Mouse (Mus musculus) C2C12 (cell line): ENCODE measurements at regions not wholly inside any gene's neighbourhood (a gene's known extent, or its start where the extent isn't known, plus 50 kb on each side); places are given as distances from the start of the nearest gene placed in this dataset.

Source experiments
- H3K27me3 ChIP-seq: one replicate; pipeline ENCODE4 v1.6.1; 2011; ENCODE audit not compliant: control insufficient read depth, insufficient read depth, insufficient read length
- H3K36me3 ChIP-seq: one replicate; pipeline ENCODE4 v1.6.1; 2011; ENCODE audit not compliant: control insufficient read depth, insufficient read depth
- H3K4me3 ChIP-seq: one replicate; pipeline ENCODE4 v1.5.1; 2011; ENCODE audit warnings: mild to moderate bottlenecking, control low read depth; ENCODE audit not compliant: poor library complexity, insufficient read depth, severe bottlenecking
- H3K79me2 ChIP-seq: one replicate; pipeline ENCODE4 v1.6.1; 2011; ENCODE audit not compliant: control insufficient read depth, insufficient read depth
- H3K79me3 ChIP-seq: one replicate; pipeline ENCODE4 v1.6.1; 2011; ENCODE audit warnings: low read depth, control low read depth
- H3ac ChIP-seq: one replicate; pipeline ENCODE3; 2011; ENCODE audit warnings: low read depth; ENCODE audit not compliant: control insufficient read depth, insufficient read length
- CEBPB ChIP-seq: IDR thresholded peaks from one replicate; pipeline ENCODE4 v1.6.1; 2011; ENCODE audit warnings: low read depth, mild to moderate bottlenecking, control low read depth, moderate library complexity
- CTCF ChIP-seq: IDR thresholded peaks from one replicate; pipeline ENCODE4 v1.5.1; 2011; ENCODE audit not compliant: control insufficient read depth, insufficient read depth, insufficient read length
- FOSL1 ChIP-seq: IDR thresholded peaks from one replicate; pipeline ENCODE4 v1.8.0; 2011; ENCODE audit warnings: mild to moderate bottlenecking, low read length; ENCODE audit not compliant: poor library complexity, insufficient read depth, severe bottlenecking
- MAX ChIP-seq: IDR thresholded peaks from one replicate; pipeline ENCODE4 v1.6.1; 2011; ENCODE audit warnings: mild to moderate bottlenecking, control low read depth
- MYOD1 ChIP-seq: IDR thresholded peaks from one replicate; pipeline ENCODE4 v1.6.1; 2011; ENCODE audit warnings: low read depth; ENCODE audit not compliant: control insufficient read depth, insufficient read length
- MYOG ChIP-seq: IDR thresholded peaks from one replicate; pipeline ENCODE4 v1.6.1; 2011; ENCODE audit not compliant: control insufficient read depth, insufficient read length; ENCODE audit errors: extremely low read depth
- USF1 ChIP-seq: IDR thresholded peaks from one replicate; pipeline ENCODE4 v1.6.1; 2011; ENCODE audit warnings: low read depth, mild to moderate bottlenecking, control low read depth, moderate library complexity

- Histone ChIP-seq H3K79me2 (peaks cover 100% of the 10 kb centered on the region), H3K27me3 (no peaks in the 10 kb centered on the region), H3ac (no peak overlapping the region), H3K79me3 (peaks cover 94% of the 10 kb centered on the region), H3K36me3 (peaks cover 54% of the 10 kb centered on the region), H3K4me3 (no peak overlapping the region)
- TF ChIP-seq CEBPB: peak; percentile 1
- no peak for TF ChIP-seq FOSL1
These were observed 1214.3 kb upstream of the A1bg start for GRCm38 (mm10) chr15:62136932-62137594.

- TF ChIP-seq CTCF (no peak), MAX (no peak), MYOD1 (no peak), FOSL1 (no peak), CEBPB (no peak), USF1 (no peak), MYOG (no peak)
- H3K79me2 ChIP-seq: peaks cover 100% of the 10 kb centered on the region
- H3K36me3 ChIP-seq: peaks cover 42% of the 10 kb centered on the region
- no peak overlapping the region for H3K4me3 ChIP-seq
- H3K27me3 ChIP-seq: no peaks in the 10 kb centered on the region
- peaks cover 94% of the 10 kb centered on the region for H3K79me3 ChIP-seq
- H3ac ChIP-seq: no peak overlapping the region
These were observed 1212.0 kb upstream of the A1bg start for GRCm38 (mm10) chr15:62134835-62135234.

GRCm38 (mm10) chr15:62134308-62134707, 1211.5 kb upstream of the A1bg start:
- no peaks in the 10 kb centered on the region for H3K27me3 ChIP-seq
- no peak overlapping the region for H3K4me3 ChIP-seq
- peaks cover 37% of the 10 kb centered on the region for H3K36me3 ChIP-seq
- no peak overlapping the region for H3ac ChIP-seq
- H3K79me2 ChIP-seq: peaks cover 100% of the 10 kb centered on the region
- H3K79me3 ChIP-seq: peaks cover 94% of the 10 kb centered on the region
- no peak for TF ChIP-seq FOSL1

- Histone ChIP-seq H3K79me2 (peaks cover 100% of the 10 kb centered on the region), H3ac (no peak overlapping the region), H3K4me3 (no peak overlapping the region), H3K27me3 (no peaks in the 10 kb centered on the region), H3K36me3 (peaks cover 37% of the 10 kb centered on the region), H3K79me3 (peaks cover 98% of the 10 kb centered on the region)
- TF ChIP-seq CEBPB: no peak
- TF ChIP-seq MYOG: no peak
- TF ChIP-seq MAX: no peak
- no peak for TF ChIP-seq USF1
- TF ChIP-seq CTCF: no peak
- TF ChIP-seq MYOD1: no peak
- TF ChIP-seq FOSL1: no peak
These were observed 1210.1 kb upstream of the A1bg start for GRCm38 (mm10) chr15:62132895-62133294.

GRCm38 (mm10) chr15:62131686-62132085, 1208.9 kb upstream of the A1bg start:
- Histone ChIP-seq H3K79me2 (peaks cover 100% of the 10 kb centered on the region), H3ac (no peak overlapping the region), H3K36me3 (peaks cover 46% of the 10 kb centered on the region), H3K27me3 (no peaks in the 10 kb centered on the region), H3K4me3 (no peak overlapping the region), H3K79me3 (peaks cover 97% of the 10 kb centered on the region)
- TF ChIP-seq MAX (no peak), CTCF (no peak), MYOD1 (no peak), USF1 (no peak), MYOG (no peak), FOSL1 (no peak), CEBPB (no peak)

- H3K79me2 ChIP-seq: peaks cover 100% of the 10 kb centered on the region
- no peaks in the 10 kb centered on the region for H3K27me3 ChIP-seq
- TF ChIP-seq CTCF: no peak
- TF ChIP-seq CEBPB: no peak
- TF ChIP-seq USF1: no peak
- no peak for TF ChIP-seq MAX
- peaks cover 49% of the 10 kb centered on the region for H3K36me3 ChIP-seq
- no peak overlapping the region for H3ac ChIP-seq
- H3K79me3 ChIP-seq: peaks cover 97% of the 10 kb centered on the region
- no peak overlapping the region for H3K4me3 ChIP-seq
These were observed 1207.7 kb upstream of the A1bg start for GRCm38 (mm10) chr15:62130530-62130929.
